Mouse (Mus musculus): ENCODE data around the gene Prpf6.

Gene Prpf6

GRCm38 (mm10) chr2:181597378-181598061 lies 5.9 kb downstream of the Prpf6 start:
- peak; percentile 21 to 35 for DNase-seq

GRCm38 (mm10) chr2:181598454-181599351 lies 7.0 kb downstream of the Prpf6 start, which contains the start of gene Samd10:
TSS of gene Samd10 (minus strand) at chr2:181599212.
- peak; percentile 87 to 88 for DNase-seq

- DNase-seq: no peak
These were observed 8.6 kb downstream of the Prpf6 start for GRCm38 (mm10) chr2:181600226-181600758.

- DNase-seq: peak; percentile 97 to 98
These were observed 9.4 kb downstream of the Prpf6 start for GRCm38 (mm10) chr2:181600828-181601750.

GRCm38 (mm10) chr2:181601751-181602145 lies 10.1 kb downstream of the Prpf6 start:
- no peak for DNase-seq

GRCm38 (mm10) chr2:181602367-181602766 lies 10.7 kb downstream of the Prpf6 start:
- no peak for DNase-seq

GRCm38 (mm10) chr2:181618761-181619495 lies 27.3 kb downstream of the Prpf6 start:
- no peak for DNase-seq

- peak in 1 of 2 experiments; percentile 53 for DNase-seq
These were observed 31.7 kb downstream of the Prpf6 start for GRCm38 (mm10) chr2:181623401-181623800.

- no peak for DNase-seq
These were observed 36.8 kb downstream of the Prpf6 start for GRCm38 (mm10) chr2:181628471-181628870.

GRCm38 (mm10) chr2:181632624-181633023 lies 41.0 kb downstream of the Prpf6 start:
- peak; percentile 49 to 71 for DNase-seq

- no peak for DNase-seq
These were observed 44.2 kb downstream of the Prpf6 start for GRCm38 (mm10) chr2:181635865-181636264.

- DNase-seq: peak; percentile 31 to 60
These were observed 52.7 kb downstream of the Prpf6 start for GRCm38 (mm10) chr2:181644361-181644760.

- DNase-seq: no peak
These were observed 54.0 kb downstream of the Prpf6 start for GRCm38 (mm10) chr2:181645666-181646065.

- DNase-seq: no peak
These were observed 55.2 kb downstream of the Prpf6 start for GRCm38 (mm10) chr2:181646626-181647472.

- DNase-seq: peak in 1 of 2 experiments; percentile 14
These were observed 57.3 kb downstream of the Prpf6 start for GRCm38 (mm10) chr2:181648926-181649325.

- DNase-seq: no peak
These were observed 61.4 kb downstream of the Prpf6 start for GRCm38 (mm10) chr2:181653065-181653464.

- DNase-seq: no peak
These were observed 61.9 kb downstream of the Prpf6 start for GRCm38 (mm10) chr2:181653523-181653922.

GRCm38 (mm10) chr2:181656734-181657133 lies 65.1 kb downstream of the Prpf6 start, which contains the start of gene Gm29797:
TSS of gene Gm29797 (plus strand) at chr2:181657034.
- DNase-seq: no peak

GRCm38 (mm10) chr2:181657441-181657840 lies 65.8 kb downstream of the Prpf6 start:
- no peak for DNase-seq

GRCm38 (mm10) chr2:181658528-181658927 lies 66.9 kb downstream of the Prpf6 start:
- peak in 1 of 2 experiments; percentile 40 for DNase-seq
